Mouse (Mus musculus) thymus, adult 2 months (tissue): Measurements from ENCODE around the gene Tmem235.

Source experiments
- CTCF ChIP-seq: fragments of 200-500 bp; IDR thresholded peaks from 2 replicates; pipeline ENCODE4 v1.5.1; 2012; ENCODE audit warnings: mild to moderate bottlenecking, control low read depth, low read length, moderate library complexity, borderline replicate concordance; ENCODE audit not compliant: control insufficient read depth, poor library complexity, insufficient read depth; ENCODE audit errors: extremely low read depth
- POLR2A ChIP-seq: fragments of 200-500 bp; IDR thresholded peaks from 2 replicates; pipeline ENCODE4 v1.6.1; 2012; ENCODE audit warnings: mild to moderate bottlenecking, low read length, control low read depth, moderate library complexity; ENCODE audit not compliant: control insufficient read depth, poor library complexity, insufficient read depth; ENCODE audit errors: extremely low read depth

GRCm38 (mm10) chr11:117824060-117824969 is 36.2 kb upstream of the Tmem235 start:
- TF ChIP-seq POLR2A: 0 out of 2 replicates have a peak, but pooled peaks have one; percentile 15
- TF ChIP-seq CTCF: peak; percentile 94
